Mouse (Mus musculus): ENCODE measurements at regions not wholly inside any gene's neighbourhood (a gene's known extent, or its start where the extent isn't known, plus 50 kb on each side); places are given as distances from the start of the nearest gene placed in this dataset.
"Not testable (repeated sequence)": the region's sequence is repeated elsewhere in the genome, so short reads cannot be mapped to it uniquely, and the experiment has no call there.

DNA sequence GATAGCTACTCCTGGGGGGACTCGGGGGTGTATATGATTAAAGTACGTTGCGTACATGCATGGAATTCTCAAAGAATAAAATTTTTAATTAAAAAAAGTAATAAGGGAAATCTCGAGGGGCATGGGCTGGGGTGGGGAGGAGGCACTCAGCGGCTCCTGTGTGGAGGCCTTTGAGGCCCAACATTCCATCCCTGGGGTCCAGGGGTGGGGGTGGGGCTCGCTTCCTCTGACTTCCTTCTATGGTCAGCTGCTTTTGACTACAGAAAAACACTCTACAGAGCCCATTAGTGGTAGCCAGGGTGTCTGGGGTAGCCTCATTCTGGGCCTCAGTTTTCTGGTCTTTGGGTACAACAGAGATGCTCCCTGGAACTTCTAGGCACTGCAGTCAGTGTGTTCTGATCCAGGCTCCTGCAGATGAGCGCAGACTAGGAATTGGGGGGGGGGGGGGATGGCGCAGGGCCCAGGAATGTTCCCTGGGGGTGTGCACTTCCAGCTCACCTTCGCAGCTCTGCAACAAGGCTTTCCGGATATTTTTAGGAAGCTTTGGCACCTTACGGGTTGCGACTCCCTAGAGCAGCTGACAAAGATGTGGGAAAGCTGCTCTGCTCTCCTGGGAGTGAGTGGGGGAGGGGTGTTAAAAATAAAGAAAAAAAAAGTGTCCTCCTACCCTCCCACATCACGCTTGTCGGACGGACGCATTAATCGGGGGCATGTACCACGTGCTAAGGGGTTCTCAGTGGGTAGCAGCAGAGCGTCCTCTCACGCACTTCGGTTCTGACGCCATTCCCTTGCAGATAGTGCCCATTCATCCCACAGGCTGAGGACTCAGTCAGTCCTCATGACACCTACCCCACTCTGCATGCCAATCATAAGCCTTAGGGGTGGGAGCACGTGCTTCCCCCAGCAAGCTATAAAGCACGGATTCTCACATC, 89.1 kb downstream of the Rhob start:
- no peak for DNase-seq

DNA sequence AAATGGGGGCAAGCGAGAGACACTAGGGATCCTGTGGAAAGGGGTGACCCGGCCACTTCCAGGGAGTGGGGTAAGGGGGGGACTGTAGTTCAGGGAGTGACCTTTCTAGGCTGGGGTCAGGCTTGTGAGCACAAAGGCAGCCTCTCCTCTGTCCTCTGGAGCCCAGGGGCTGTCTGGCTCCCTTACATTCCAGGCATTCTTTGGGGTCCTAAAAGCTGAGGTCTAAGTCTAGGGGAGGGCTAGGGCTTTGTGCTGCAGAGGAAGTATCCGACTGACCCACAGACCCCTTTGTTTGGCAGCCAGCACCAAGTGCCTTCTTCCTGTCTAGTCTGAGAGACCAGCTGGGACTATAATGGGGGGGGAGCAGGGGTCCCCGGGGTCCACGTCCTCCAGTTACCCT, 88.9 kb downstream of the Hs1bp3 start:
- DNase-seq: peak; percentile 65

DNA sequence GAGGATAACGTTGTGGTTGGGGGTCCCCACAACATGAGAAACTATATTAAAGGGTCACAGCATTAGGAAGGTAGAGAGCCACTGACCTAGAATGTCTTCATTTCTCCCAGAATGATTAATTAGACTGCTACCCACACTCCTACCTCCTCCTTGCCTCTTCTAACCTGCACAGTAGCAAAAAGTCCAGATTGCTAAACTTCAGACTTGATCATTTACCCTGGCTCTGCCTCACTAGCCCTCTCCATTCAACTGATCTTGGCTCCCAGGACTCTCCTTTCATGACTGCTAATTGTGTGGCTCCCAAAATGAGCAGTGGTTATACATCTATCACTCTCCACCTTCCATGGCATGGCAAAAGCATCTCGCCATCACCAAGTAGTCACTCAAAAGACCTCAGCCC, 88.1 kb downstream of the Hs1bp3 start:
- no peak for DNase-seq

DNA sequence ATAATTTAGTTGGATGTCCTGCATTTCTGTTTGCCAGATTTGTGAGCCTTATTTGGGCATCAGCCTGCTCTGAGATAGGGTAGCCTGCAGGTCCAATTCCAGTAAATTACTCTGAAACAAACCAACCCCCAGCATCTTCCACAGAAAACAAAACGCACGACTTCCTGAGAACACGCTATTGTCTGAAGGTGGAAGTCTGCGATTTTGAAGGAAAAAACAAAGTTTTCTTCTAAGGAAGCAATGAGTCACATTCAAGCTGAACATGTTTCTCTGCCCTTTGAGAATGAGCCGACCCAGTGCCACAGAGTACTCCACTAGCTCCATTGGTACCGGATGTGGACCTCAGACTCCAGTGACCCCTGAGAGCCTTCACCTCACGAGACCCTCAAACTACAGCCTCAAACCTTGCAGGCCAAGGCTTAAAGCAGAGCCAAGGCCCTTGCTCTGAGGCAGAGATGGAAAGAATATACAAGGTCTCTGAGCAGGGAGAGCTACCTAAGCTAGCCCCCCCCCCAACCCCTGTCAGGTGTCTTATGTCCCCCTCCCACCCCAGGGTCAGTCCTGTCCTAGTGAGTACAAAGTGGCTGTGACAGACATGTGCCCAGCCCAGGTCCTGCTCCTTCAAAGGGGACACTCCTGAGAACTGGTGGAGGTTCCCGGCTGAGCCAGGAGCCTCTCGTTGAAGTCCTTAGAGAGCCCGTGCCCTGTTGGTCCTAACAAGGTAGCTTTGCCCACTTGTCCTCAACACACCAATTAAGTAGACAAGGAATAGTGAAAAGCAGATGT, 87.3 kb downstream of the Hs1bp3 start:
- DNase-seq: no peak

DNA sequence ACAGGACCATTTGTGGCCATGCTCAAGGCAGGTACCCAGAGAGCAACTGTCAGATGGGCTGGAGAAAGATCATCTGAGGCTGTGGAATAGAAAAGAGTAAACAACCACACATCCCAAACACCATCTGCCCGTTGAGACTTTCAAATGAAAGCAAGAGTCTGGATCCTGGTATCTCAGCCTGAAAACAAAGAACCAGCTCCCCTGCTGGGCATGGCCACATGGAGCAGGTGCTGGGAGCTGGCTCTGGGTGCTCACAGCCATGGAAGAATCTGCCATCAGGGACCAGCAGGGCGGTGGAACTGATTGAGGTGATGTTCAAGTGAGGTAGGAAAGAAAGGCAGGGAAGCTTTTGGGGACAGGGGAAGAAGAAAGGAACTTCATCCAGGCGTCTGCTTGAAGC, 85.6 kb downstream of the Hs1bp3 start:
- DNase-seq: no peak

DNA sequence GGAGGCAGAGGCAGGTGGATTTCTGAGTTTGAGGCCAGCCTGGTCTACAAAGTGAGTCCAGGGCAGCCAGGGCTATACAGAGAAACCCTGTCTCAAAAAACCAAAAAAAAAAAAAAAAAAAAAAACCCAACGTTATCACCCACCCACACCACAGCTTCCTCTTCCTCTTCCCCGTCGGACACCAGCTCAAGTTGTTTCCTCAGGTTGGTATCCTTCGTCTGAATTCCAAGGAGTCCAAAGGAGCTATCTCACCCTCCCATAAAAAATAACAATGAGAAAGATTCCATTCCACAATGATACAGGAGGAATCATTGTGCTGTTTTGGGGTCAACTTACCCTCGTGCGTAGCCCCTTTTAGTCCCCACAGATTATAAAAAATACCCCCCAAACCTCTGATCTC, 83.2 kb downstream of the Hs1bp3 start:
- not testable (repeated sequence) for DNase-seq

DNA sequence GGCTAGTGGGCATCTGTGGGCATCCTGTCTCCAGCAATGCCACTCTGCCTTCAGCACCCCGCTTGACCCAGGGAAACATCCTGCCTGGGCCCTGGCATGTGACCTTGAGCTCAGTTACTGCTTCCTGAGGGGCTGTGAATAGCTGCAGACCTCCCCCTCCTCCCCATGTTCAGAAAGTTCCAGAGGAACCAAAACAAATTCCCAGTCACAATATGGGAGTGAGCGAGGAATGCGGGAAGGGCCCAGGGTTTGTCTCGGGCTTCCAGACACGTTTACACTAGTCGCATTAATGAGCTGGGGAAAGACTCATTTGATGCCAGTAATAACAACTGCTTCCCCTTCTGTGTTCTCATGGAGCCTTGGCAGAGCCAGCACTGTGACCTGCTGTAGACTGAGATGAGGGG, 81.7 kb downstream of the Hs1bp3 start:
- no peak for DNase-seq

DNA sequence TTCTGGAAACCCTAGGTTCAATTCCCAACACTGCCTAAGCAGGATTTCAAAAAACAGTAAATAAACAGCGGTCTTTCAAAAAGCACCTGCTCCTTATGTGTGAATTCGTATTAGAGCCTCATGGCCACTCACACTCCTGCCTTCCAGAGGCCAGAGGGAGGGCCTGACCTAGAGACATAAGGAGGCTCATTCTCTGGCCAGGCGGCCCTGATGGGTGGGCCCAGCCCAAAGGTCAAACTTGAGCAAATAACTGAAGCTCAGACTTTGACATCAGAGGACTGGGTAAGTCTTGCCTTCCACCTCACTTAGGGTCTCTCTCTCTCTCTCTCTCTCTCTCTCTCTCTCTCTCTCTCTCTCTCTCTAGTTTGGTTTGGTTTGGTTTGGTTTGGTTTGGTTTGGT, 80.7 kb downstream of the Hs1bp3 start:
- no peak for DNase-seq

All from embryo, embryonic 11 days (tissue).